Mouse (Mus musculus) C2C12 (cell line): ENCODE results near the gene Map7d1. TPM values are rescaled to one million over a fixed set of nuclear protein-coding genes. Genes with fewer than 3 reads are reported as not detected.
A peak's percentile ranks its signal among the peaks of the same experiment; 100 is the strongest.

Experiments used
- H3K27me3 ChIP-seq: one replicate; pipeline ENCODE4 v1.6.1; 2011; ENCODE audit not compliant: control insufficient read depth, insufficient read depth, insufficient read length
- H3K36me3 ChIP-seq: one replicate; pipeline ENCODE4 v1.6.1; 2011; ENCODE audit not compliant: control insufficient read depth, insufficient read depth
- H3K4me3 ChIP-seq: one replicate; pipeline ENCODE4 v1.5.1; 2011; ENCODE audit warnings: mild to moderate bottlenecking, control low read depth; ENCODE audit not compliant: poor library complexity, insufficient read depth, severe bottlenecking
- H3K79me2 ChIP-seq: one replicate; pipeline ENCODE4 v1.6.1; 2011; ENCODE audit not compliant: control insufficient read depth, insufficient read depth
- H3K79me3 ChIP-seq: one replicate; pipeline ENCODE4 v1.6.1; 2011; ENCODE audit warnings: low read depth, control low read depth
- H3ac ChIP-seq: one replicate; pipeline ENCODE3; 2011; ENCODE audit warnings: low read depth; ENCODE audit not compliant: control insufficient read depth, insufficient read length
- CEBPB ChIP-seq: IDR thresholded peaks from one replicate; pipeline ENCODE4 v1.6.1; 2011; ENCODE audit warnings: low read depth, mild to moderate bottlenecking, control low read depth, moderate library complexity
- CTCF ChIP-seq: IDR thresholded peaks from one replicate; pipeline ENCODE4 v1.5.1; 2011; ENCODE audit not compliant: control insufficient read depth, insufficient read depth, insufficient read length
- FOSL1 ChIP-seq: IDR thresholded peaks from one replicate; pipeline ENCODE4 v1.8.0; 2011; ENCODE audit warnings: mild to moderate bottlenecking, low read length; ENCODE audit not compliant: poor library complexity, insufficient read depth, severe bottlenecking
- MAX ChIP-seq: IDR thresholded peaks from one replicate; pipeline ENCODE4 v1.6.1; 2011; ENCODE audit warnings: mild to moderate bottlenecking, control low read depth
- MYOD1 ChIP-seq: IDR thresholded peaks from one replicate; pipeline ENCODE4 v1.6.1; 2011; ENCODE audit warnings: low read depth; ENCODE audit not compliant: control insufficient read depth, insufficient read length
- MYOG ChIP-seq: IDR thresholded peaks from one replicate; pipeline ENCODE4 v1.6.1; 2011; ENCODE audit not compliant: control insufficient read depth, insufficient read length; ENCODE audit errors: extremely low read depth
- USF1 ChIP-seq: IDR thresholded peaks from one replicate; pipeline ENCODE4 v1.6.1; 2011; ENCODE audit warnings: low read depth, mild to moderate bottlenecking, control low read depth, moderate library complexity
- long read RNA-seq, 2 experiments: library from polyadenylated mRNA; unstranded; transcript quantifications; one replicate each; pipeline ENCODE4 v2.0.0; 2019 to 2020
- polyA plus RNA-seq: library from polyadenylated mRNA; unstranded; fragments of >200 nt; fragmentation: generic; extraction: Trizol; gene quantifications from one replicate; pipeline ENCODE4 v1.2.1, GENCODE M21; 2012; ENCODE audit warnings: missing spikeins

Map7d1 gene
- 130 TPM for polyA plus RNA-seq
- long read RNA-seq, experiment 1, transcript Map7d1-202 (17 exons, 3,195 nt) = major isoform, 9 of 85 reads
- long read RNA-seq, experiment 1, transcript Map7d1-203 (18 exons, 3,249 nt) = major isoform, 9 of 85 reads
- long read RNA-seq, experiment 1, partial matches to known transcripts = 27 of 85 reads
- long read RNA-seq, experiment 1, other reads (novel, unspliced or antisense) = 36 of 85 reads
- long read RNA-seq, experiment 2, transcript Map7d1-201 (17 exons, 3,351 nt) = minor isoform, 31 of 1,112 reads
- long read RNA-seq, experiment 2, transcript Map7d1-202 (17 exons, 3,195 nt) = minor isoform, 114 of 1,112 reads
- long read RNA-seq, experiment 2, transcript Map7d1-203 (18 exons, 3,249 nt) = major isoform, 295 of 1,112 reads
- long read RNA-seq, experiment 2, partial matches to known transcripts = 41 of 1,112 reads
- long read RNA-seq, experiment 2, other reads (novel, unspliced or antisense) = 630 of 1,112 reads

- H3K79me2 ChIP-seq = peaks cover 61% of the 10 kb centered on the region
- peak within 1 kb of the TSS; percentile 97 for H3K4me3 ChIP-seq
- no peak for TF ChIP-seq MYOD1
- peak; percentile 24 for TF ChIP-seq MAX
- TF ChIP-seq CTCF = no peak
- no peaks in the 10 kb centered on the region for H3K27me3 ChIP-seq
- peaks cover 49% of the 10 kb centered on the region for H3K79me3 ChIP-seq
- H3K36me3 ChIP-seq = peaks cover 8% of the 10 kb centered on the region
- peak within 1 kb of the TSS; percentile 86 for H3ac ChIP-seq
Measured at GRCm38 (mm10) chr4:126256131-126256791, at the start of gene Map7d1. Gene Map7d1, minus strand, starts transcription at chr4:126256343.

- H3K79me2 ChIP-seq = no peaks in the 10 kb centered on the region
- no peaks in the 10 kb centered on the region for H3K27me3 ChIP-seq
- H3K4me3 ChIP-seq = no peak overlapping the region
- H3ac ChIP-seq = no peak overlapping the region
- no peaks in the 10 kb centered on the region for H3K36me3 ChIP-seq
- no peaks in the 10 kb centered on the region for H3K79me3 ChIP-seq
- TF ChIP-seq CTCF = no peak
Measured at GRCm38 (mm10) chr4:126305428-126305827, 49.3 kb upstream of the Map7d1 start.

- Histone ChIP-seq H3K79me3 (no peaks in the 10 kb centered on the region), H3ac (no peak overlapping the region), H3K4me3 (no peak overlapping the region), H3K36me3 (no peaks in the 10 kb centered on the region), H3K27me3 (no peaks in the 10 kb centered on the region), H3K79me2 (no peaks in the 10 kb centered on the region)
- TF ChIP-seq MYOD1 (no peak), MAX (no peak), CEBPB (no peak), MYOG (no peak), CTCF (no peak), FOSL1 (no peak), USF1 (no peak)
Measured at GRCm38 (mm10) chr4:126303877-126304276, 47.7 kb upstream of the Map7d1 start.

GRCm38 (mm10) chr4:126301584-126302309 is 45.6 kb upstream of the Map7d1 start:
- Histone ChIP-seq H3K79me3 (no peaks in the 10 kb centered on the region), H3K27me3 (no peaks in the 10 kb centered on the region), H3K4me3 (no peak overlapping the region), H3K36me3 (no peaks in the 10 kb centered on the region), H3ac (no peak overlapping the region), H3K79me2 (no peaks in the 10 kb centered on the region)
- TF ChIP-seq FOSL1 (no peak), USF1 (no peak), MYOG (no peak), MYOD1 (no peak), CTCF (no peak), CEBPB (no peak), MAX (no peak)

- H3K27me3 ChIP-seq = no peaks in the 10 kb centered on the region
- no peaks in the 10 kb centered on the region for H3K79me2 ChIP-seq
- H3K79me3 ChIP-seq = no peaks in the 10 kb centered on the region
- H3K4me3 ChIP-seq = no peak overlapping the region
- no peak for TF ChIP-seq USF1
- TF ChIP-seq MAX = no peak
- TF ChIP-seq CEBPB = no peak
- peak; percentile 10 for TF ChIP-seq MYOD1
- TF ChIP-seq FOSL1 = no peak
- peak overlapping the region; percentile 53 for H3ac ChIP-seq
- no peaks in the 10 kb centered on the region for H3K36me3 ChIP-seq
Measured at GRCm38 (mm10) chr4:126300916-126301583, 44.9 kb upstream of the Map7d1 start.
